In the genomic region with DNA sequence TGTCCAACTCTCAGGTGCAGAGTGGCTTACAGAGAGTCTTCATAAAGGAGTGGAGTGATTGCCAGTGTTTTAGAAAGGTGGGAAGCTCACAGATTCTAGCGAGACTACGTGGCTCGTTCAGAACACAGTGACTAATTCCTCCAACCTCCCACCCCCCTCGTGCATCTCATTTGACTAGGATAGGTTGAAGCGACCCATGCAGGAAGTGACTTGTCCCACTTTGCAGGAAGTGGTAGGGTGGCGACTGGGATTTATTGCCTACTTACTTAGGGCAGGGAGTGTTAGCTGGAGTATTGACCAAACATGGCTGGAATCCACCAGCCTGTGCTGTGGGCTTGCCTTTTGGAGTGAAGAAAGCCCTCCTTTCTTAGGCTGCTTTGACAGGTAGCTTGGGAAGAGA, we compare ENCODE assay signal across 8 mouse cellular contexts. TPM values are rescaled to one million over a fixed set of nuclear protein-coding genes. Genes with fewer than 3 reads are reported as not detected.
DNase-seq lines count a peak whose midpoint lies in the region; ATAC-seq lines count a peak whose summit lies in the region.
"Had no signal": no experiment of that assay in that cellular context is flagged by ENCODE, and none has a peak within 500 bp of the region (broad histone marks: within the 10 kb centered on the region; RNA-seq: fewer than 3 reads in every experiment).

No protein-coding gene starts in this region.

- no peak for ATAC-seq in midbrain, embryonic 12.5 days (ENCODE audit: low FRiP score, low read depth)
- peak; percentile 68 for ATAC-seq in intestine, embryonic 15.5 days

- no peaks in the 10 kb centered on the region for H3K36me3 ChIP-seq in midbrain, embryonic 12.5 days
- H3K36me3 ChIP-seq in midbrain, embryonic 10.5 days = no peaks in the 10 kb centered on the region
- no peaks in the 10 kb centered on the region for H3K36me3 ChIP-seq in intestine, embryonic 15.5 days

- no peaks in the 10 kb centered on the region for H3K9me3 ChIP-seq in midbrain, embryonic 12.5 days
- H3K9me3 ChIP-seq in midbrain, embryonic 10.5 days (replicated peaks) = no peaks in the 10 kb centered on the region
- H3K9me3 ChIP-seq in intestine, embryonic 15.5 days = no peaks in the 10 kb centered on the region

- H3K27ac ChIP-seq in midbrain, embryonic 12.5 days (replicated peaks) = no peak overlapping the region
- H3K27ac ChIP-seq in midbrain, embryonic 10.5 days (replicated peaks) = no peak overlapping the region
- peak overlapping the region; percentile 64; the same call in 1 of the 2 replicates for H3K27ac ChIP-seq in intestine, embryonic 15.5 days

- no peaks in the 10 kb centered on the region for H3K27me3 ChIP-seq in midbrain, embryonic 12.5 days
- H3K27me3 ChIP-seq in midbrain, embryonic 10.5 days (ENCODE audit: low read depth, poor library complexity, severe bottlenecking) = no peaks in the 10 kb centered on the region; the same call in 1 of the 2 replicates
- H3K27me3 ChIP-seq in intestine, embryonic 15.5 days (replicated peaks) = no peaks in the 10 kb centered on the region

- no peak overlapping the region for H3K9ac ChIP-seq in midbrain, embryonic 12.5 days (replicated peaks)
- H3K9ac ChIP-seq in intestine, embryonic 15.5 days = no peak overlapping the region

- H3K4me2 ChIP-seq in midbrain, embryonic 12.5 days (replicated peaks) = 0 out of 2 replicates have a peak overlapping the region, but pooled peaks have one; percentile 16
- peak overlapping the region; percentile 89 for H3K4me2 ChIP-seq in intestine, embryonic 15.5 days (replicated peaks)

- DNase-seq in midbrain, embryonic 10.5 days (ENCODE audit: low spot score) = no peak
- DNase-seq in adrenal gland, postnatal 10 days = peak; percentile 70
- peak; percentile 57 for DNase-seq in lung, postnatal 10 days
- peak; percentile 41 for DNase-seq in thymus, postnatal 25 days
- no peak for DNase-seq in testis, postnatal 14 days (ENCODE audit: low spot score)

- peaks cover 24% of the 10 kb centered on the region; the same call in 1 of the 2 replicates for H3K4me1 ChIP-seq in midbrain, embryonic 12.5 days
- peaks cover 24% of the 10 kb centered on the region for H3K4me1 ChIP-seq in midbrain, embryonic 10.5 days
- H3K4me1 ChIP-seq in intestine, embryonic 15.5 days (replicated peaks) = 0 out of 2 replicates have a peak, but pooled peaks cover 3% of the 10 kb centered on the region

- H3K4me3 ChIP-seq in midbrain, embryonic 12.5 days = no peak overlapping the region
- H3K4me3 ChIP-seq in midbrain, embryonic 10.5 days = no peak overlapping the region
- peak overlapping the region; percentile 8 for H3K4me3 ChIP-seq in intestine, embryonic 15.5 days (replicated peaks)
- H3K4me3 ChIP-seq: erythroblast, embryonic 14.5 days had no signal

- WGBS in midbrain, embryonic 12.5 days = 73% methylated on average over 6 of the region's 6 CpGs
- 71% methylated on average over 6 of the region's 6 CpGs for WGBS in midbrain, embryonic 10.5 days
- WGBS in intestine, embryonic 15.5 days = 36% methylated on average over 6 of the region's 6 CpGs

RNA-seq across cellular contexts. Expression of a gene that starts 1.8 kb away (rescaled TPM):
- polyA plus RNA-seq in midbrain, embryonic 12.5 days (2016; fragmentation: Nextera tagmentation; extraction: Ambion mirVana) = 47.9 and 53.2 TPM in 2 replicates
- 50.8 and 56.8 TPM in 2 replicates for polyA plus RNA-seq in midbrain, embryonic 10.5 days (2016; fragmentation: Nextera tagmentation; extraction: Ambion mirVana)
- 10 to 100 TPM; 79.0 to 92.5 TPM for total RNA-seq in adrenal gland, postnatal 10 days (2021)
- polyA plus RNA-seq in intestine, embryonic 15.5 days (2015; fragmentation: Nextera tagmentation; extraction: Ambion mirVana) = 78.3 and 80.0 TPM in 2 replicates

RNA-seq across cellular contexts. Expression of a gene that starts 8.7 kb away (rescaled TPM):
- 167 and 183 TPM in 2 replicates for polyA plus RNA-seq in midbrain, embryonic 12.5 days (2016; fragmentation: Nextera tagmentation; extraction: Ambion mirVana)
- 115 and 138 TPM in 2 replicates for polyA plus RNA-seq in midbrain, embryonic 10.5 days (2016; fragmentation: Nextera tagmentation; extraction: Ambion mirVana)
- total RNA-seq in adrenal gland, postnatal 10 days (2021) = 100 to 1,000 TPM; 115 to 121 TPM
- 57.0 and 60.6 TPM in 2 replicates for polyA plus RNA-seq in intestine, embryonic 15.5 days (2015; fragmentation: Nextera tagmentation; extraction: Ambion mirVana)

Comparison
In these comparisons a context has a peak if more than half of its experiments do, and no peak if none do; other contexts are left out.
1. DNase-seq: peak in adrenal gland, postnatal 10 days (single experiment), lung, postnatal 10 days (single experiment) and thymus, postnatal 25 days (single experiment); none in midbrain, embryonic 10.5 days (single experiment) and testis, postnatal 14 days (single experiment).